Mouse (Mus musculus) thymus, adult 2 months (tissue): ENCODE measurements around the gene Pold3.

Experiments
- CTCF ChIP-seq: fragments of 200-500 bp; IDR thresholded peaks from 2 replicates; pipeline ENCODE4 v1.5.1; 2012; ENCODE audit warnings: mild to moderate bottlenecking, control low read depth, low read length, moderate library complexity, borderline replicate concordance; ENCODE audit not compliant: control insufficient read depth, poor library complexity, insufficient read depth; ENCODE audit errors: extremely low read depth
- POLR2A ChIP-seq: fragments of 200-500 bp; IDR thresholded peaks from 2 replicates; pipeline ENCODE4 v1.6.1; 2012; ENCODE audit warnings: mild to moderate bottlenecking, low read length, control low read depth, moderate library complexity; ENCODE audit not compliant: control insufficient read depth, poor library complexity, insufficient read depth; ENCODE audit errors: extremely low read depth

- no peak for TF ChIP-seq CTCF
- TF ChIP-seq POLR2A, result no peak
Measured at GRCm38 (mm10) chr7:100080087-100080781, 41.1 kb downstream of the Pold3 start.
